Mouse (Mus musculus): ENCODE data around the gene Sphk2.

Sphk2 gene

DNA sequence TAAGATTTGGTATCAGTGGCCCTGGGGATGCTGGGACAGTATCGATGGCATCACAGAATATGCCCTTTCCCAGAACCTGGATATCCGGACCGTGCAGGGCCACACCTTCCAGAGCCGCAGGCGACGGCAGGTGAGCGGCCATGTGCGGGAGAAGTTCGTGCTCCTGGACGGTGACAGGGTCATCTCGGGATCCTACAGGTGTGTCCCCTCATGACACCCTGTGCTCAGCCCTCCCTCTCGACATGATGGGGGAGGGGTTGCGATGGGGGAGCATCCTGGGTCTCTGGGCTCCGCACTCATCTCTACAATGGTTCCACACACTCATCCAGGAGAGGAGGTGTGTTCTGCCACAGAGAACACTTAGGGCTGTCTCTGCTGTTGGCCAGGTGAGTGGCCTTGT is 6.0 kb upstream of the Sphk2 start:
- DNase-seq (ENCODE audit: low spot score): no peak

DNA sequence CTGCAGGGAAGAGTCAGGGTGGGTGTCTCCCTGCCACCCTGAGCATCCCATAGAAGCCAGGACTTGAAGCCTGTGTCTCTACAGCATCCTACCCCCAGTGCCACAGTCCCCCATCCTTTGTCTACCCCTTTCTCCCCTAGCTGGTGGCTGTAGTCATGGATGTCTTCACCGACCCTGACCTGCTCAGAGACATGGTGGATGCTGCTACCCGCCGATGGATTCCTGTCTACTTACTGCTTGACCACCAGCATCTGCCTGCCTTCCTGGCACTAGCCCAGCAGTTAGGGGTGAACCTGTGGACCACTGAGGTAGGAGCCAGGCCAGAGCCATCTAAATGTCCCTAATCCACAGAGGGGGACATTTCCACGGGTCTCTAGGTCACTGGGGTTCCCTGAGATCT is 5.5 kb upstream of the Sphk2 start:
- no peak for DNase-seq (ENCODE audit: low spot score)

DNA sequence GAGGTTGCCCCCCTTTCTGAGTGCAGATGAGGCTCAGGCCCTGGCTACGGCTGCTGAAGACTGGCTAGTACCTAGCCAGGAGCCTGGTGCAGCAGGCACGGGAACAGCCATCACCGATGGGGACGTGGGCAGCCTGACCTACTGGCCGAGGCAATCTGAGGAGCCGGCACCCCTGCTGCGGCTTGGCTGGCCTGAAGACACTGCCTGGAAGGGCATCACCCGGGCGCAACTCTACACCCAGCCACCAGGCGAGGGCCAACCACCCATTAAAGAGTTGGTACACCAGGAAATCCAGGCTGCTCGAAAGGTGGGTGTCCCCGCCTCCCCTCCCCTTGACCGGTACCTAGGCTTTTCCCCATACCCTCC is 4.5 kb upstream of the Sphk2 start:
- DNase-seq (ENCODE audit: low spot score): no peak

DNA sequence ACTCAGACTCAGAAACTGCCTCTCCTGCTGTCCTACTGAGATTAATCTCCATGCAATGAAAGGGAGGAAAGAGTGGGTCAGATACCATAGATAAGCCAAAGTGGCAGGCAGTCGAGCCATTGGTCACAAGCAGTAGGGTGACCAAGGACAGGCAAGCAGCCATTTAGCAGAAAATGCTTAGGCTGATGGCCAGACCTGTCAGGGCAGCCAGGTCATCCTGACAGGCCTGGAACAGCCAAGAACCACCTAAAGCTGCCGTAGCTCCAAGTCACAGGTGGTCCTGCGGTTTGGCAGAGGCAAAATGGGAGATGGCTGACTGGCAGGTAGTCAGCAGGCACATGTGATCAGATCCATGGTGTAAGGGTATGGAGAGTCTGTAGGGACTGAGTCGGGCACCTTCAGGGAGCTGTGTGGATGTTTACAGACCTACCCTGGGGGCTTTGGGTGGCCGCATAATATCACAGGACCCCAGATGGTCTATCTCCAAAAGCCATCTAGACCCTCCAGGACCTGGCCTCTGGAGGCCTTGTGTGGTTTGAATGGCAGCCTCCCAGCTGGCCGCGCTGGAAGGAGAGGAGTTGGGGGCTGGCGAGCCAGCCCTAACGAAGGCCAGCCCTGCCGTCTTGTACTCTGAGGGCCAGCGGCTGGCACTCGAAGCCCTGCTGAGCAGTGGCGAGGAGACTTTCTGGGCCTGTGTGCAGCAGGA is 4.0 kb upstream of the Sphk2 start:
- no peak for DNase-seq (ENCODE audit: low spot score)

DNA sequence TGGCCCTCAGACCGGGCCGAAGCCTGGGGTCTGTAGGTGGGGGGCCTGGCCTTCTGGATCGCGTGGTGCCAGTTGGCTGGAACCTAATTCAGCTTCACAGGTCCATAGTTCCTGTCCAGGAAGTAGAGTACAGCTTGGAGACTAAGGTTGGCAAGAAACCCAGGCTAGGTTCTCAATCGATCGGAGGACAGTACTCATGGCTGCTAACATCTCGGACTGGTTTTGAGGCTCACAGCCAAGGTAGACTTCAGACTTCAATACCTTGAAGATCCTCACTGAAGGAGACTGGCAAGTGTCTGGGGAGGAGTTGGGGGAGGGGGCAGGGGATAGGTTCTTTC is 3.4 kb upstream of the Sphk2 start:
- no peak for DNase-seq (ENCODE audit: low spot score)

DNA sequence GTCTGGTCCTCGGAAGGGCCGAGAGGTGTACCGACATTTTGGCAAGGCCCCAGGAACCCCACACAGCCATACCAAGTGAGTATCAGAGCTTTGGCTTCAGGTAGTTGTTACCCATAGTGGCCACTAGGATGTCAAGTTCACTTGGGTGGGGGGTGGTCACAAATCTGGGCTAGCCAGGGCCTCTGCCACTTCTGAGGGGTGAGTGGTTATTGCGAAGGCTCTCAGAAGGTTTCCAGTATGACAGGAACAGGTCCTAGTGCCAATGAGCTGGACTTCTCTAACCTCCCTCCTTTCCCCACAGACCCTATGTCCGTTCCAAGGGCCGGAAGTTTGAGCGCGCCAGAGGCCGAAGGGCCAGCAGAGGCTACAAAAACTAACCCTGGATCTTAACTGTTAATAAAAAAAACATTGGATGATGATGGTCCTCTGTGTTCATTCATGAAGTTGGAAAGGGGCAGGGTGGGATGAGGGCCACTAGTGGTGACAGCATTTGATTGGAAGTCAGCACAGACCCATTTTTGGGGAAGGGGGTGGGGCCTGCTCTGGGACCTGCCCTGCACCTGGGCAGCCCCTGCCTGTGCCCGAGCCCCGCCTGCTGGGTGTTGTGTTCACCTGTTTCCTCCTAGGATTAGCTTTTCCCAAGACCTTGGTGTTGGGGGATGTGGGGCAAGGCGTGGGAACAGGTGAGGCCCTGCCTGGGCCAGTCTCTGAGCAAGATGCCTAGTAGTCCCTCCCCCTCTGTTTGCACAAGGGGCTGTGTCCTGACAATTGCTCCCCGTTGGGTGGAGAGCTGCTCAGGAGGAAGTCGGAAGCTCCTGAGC is 2.8 kb upstream of the Sphk2 start, which contains the start of gene Fam83e:
Gene Fam83e, plus strand, starts transcription at position 800 of the 821 bp plus-strand sequence.
- no peak for DNase-seq (ENCODE audit: low spot score)

DNA sequence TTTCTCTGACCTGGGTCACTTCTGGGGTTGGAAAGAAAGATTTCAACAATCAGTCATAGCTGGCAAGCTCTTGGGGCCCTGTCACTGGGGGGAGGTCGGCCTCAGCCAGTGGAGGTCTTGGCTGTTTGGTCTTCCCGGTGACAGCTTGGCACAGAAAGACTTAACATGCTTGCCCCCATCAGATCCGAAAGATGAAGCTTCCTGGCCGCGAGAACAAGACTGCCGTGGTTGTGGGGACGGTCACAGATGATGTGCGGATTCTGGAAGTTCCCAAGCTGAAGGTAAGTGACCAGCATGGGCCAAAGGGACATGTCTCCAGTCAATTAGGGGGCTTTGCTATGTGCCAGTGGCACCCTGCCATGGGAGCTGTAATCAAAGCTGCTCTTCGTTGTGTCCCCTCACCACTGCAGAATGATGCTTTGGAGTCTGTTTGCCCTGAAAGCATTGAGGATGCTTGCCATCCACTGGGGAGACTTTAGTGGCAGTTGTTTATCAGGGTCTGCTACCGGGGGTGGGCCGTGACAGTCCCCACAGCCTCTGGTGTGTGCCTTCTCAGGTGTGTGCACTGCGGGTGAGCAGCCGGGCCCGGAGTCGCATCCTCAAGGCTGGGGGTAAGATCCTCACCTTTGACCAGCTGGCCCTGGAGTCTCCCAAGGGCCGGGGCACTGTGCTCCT is 2.1 kb upstream of the Sphk2 start:
- DNase-seq (ENCODE audit: low spot score): no peak

DNA sequence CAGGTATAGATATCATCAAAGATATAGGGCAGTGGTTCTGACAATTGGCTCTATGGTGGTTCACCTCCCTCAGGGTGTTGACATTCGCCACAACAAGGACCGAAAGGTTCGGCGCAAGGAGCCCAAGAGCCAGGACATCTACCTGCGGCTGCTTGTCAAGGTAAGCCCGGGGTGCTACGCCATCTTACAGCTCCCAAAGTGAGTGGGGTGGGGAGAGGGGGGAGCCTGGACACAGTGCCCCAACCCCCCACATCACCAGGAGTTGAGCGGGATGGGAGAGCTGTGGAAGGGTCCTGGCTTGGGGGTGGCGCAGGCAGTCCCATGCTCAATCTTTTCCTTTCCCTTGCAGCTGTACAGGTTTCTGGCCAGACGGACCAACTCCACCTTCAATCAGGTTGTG is 1.4 kb upstream of the Sphk2 start:
- no peak for DNase-seq (ENCODE audit: low spot score)

DNA sequence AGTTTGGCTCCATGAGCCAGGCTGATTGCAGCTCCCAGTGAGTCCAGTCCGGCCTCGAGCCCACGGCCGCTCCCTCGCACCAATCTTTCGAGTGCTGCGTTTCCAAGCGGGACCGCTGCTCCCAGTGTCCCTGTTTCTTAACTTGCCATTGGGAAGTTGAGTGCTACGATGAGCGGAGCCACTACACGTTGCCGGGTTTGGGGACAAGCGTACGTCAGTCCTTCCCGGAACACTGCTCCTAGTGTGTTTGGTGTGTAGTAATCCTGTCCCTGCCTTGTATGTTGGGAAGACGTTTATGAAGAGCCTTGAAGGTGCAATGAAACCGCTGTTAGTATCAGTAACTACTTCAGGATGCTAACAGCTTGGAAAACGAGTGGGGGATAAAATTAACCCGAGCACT is 529 bp upstream of the Sphk2 start:
- no peak for DNase-seq (ENCODE audit: low spot score)

DNA sequence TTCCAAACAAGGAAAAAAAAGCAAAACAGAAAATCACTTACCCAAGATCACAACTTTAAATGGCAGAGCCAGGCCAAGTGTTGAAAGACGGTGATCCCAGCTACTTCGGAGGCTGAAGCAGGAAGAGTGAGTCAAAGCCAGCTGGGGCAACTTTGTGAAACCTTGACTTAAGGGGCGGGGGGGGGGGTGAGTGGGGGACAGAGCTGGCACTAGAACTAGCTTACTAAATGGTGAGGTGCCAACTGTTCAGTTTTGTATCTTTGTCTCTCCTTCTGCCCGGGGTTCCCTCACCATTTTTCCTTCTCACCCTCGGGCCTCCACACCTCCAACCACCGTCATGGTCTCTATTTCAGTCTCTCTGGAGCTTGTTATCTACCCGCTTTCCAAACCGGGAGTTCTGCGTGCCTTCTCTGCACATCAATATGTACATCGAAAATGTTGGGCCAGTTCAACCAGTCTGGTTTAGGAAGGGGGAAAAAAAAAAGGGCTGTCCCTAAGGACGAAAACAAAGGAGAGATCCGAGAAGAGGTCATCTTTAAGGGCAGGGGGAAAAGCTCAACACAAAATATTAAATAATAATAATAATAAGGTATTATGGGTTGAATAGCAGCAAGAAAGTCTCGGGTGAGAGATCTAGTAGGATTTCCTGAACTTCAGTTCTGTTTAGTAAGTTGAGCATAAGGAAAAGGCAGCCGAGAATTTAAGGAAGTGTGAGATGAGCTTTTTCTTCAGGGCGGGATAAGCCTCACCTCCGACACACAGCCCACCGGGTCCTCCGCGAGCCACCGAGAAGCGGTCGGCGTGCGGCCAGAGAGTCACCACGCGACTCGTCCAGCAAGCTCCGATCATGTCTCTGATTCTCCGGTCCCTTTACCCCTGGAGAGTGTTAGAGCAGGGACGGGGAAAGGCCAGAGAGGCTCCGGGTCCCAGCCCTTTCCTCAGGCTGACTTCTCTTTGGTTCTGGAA is 567 bp downstream of the Sphk2 start:
- no peak for DNase-seq (ENCODE audit: low spot score)

DNA sequence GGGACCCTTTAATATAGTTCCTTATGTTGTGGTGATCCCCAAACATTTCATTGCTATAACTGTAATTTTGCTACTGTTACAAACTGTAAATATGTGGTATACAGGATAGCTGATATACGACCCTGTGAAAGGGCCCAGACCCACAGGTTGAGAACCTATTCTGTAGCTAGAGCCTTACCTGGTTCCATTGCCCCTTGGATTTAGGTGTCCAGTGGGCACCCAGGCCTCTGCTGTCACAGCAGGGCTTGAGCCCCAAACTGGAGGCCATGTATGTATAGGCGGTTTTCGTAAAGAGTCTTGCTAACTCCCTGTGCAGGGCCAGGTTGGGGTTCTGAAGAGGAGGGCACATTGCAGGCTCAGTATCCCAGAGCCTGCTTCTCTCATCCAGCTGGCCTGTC is 1.3 kb downstream of the Sphk2 start:
- no peak for DNase-seq (ENCODE audit: low spot score)

DNA sequence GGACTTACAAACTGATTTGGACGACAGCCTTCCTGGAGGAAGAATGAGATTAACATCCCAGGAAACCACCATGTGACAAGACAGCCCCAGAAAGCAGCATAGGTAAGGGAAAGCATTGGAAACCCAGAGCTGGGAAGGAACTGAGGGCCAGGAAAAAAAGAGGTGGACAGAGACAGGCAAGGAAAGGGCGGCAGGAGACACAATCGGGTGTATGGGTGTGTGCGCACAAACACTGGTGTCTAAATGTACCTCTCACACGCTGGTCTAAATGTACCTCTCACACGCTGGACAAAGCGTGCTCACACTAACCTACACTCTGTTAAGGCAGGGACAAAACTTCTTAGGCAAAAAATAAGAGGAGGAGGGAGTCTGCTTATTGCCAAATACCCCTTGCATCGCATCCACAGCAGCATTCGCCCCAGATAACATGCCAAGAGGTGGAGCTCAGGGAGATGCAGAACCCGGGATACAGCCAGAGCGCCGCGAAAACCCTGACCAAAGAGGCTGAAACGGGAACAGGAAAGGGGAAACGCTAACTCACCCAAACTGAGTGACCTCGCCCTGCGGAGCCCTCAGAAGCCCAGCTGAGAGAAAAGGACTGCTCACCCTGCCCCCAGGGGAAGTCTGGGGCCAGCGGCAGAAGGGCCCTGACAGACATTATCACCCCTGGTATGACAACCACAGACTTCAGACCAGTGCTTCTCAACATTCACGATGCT is 1.9 kb downstream of the Sphk2 start:
- DNase-seq (ENCODE audit: low spot score): no peak

DNA sequence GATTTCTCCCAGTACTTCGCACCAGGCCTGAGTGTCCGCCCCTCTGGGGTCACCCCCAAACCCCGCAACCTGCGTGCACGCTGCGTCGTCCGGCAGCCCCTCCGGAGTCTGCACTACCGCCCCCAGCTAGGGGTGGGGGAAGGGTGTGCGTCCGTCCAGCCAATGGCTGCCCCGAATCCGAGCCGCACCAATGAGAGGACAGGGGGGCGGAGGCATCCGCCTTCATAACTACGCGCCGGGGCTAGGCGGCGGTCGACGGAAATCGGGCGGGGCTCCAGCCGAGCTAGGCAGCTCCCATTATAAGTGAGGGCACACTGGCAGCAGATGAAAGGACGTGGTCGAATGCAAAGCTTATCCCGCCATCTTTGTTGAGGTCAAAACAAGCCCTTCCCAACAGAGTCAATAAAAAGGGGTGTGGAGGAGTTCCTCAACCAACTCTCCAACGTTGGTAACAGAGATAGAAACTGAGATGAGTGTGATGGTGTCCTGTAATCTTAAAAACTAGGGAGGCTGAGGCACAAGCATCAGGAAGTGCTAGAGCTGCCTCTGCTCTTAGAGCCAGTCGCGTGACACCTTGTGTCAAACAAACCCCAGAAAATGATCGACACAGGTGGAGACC is 2.6 kb downstream of the Sphk2 start, which contains the start of gene Rpl18:
Gene Rpl18, plus strand, starts transcription at position 368 of the 619 bp plus-strand sequence.
- DNase-seq (ENCODE audit: low spot score): peak; percentile 91

DNA sequence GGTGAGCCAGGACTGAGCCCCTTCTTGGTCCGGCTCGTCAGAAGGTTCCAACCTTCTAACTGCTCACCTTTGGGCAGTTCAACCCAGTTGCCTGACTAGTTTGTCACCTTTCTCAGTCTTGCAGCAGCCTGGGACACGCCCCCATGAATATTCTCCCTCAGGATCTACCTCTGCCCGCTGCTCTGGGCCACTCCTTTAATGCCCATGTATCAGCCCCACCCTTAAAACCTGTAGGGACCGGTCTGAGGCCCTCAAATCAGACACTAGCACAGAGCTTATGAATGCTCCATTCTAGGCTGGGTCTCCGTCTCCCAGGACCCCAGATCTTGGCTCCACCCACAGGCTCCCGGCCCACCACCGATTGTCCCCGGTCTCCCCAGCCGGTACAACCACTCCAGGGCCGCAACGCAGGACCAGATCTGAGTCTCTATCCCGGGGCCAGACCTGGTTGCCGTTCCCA is 3.1 kb downstream of the Sphk2 start:
- DNase-seq (ENCODE audit: low spot score): no peak

DNA sequence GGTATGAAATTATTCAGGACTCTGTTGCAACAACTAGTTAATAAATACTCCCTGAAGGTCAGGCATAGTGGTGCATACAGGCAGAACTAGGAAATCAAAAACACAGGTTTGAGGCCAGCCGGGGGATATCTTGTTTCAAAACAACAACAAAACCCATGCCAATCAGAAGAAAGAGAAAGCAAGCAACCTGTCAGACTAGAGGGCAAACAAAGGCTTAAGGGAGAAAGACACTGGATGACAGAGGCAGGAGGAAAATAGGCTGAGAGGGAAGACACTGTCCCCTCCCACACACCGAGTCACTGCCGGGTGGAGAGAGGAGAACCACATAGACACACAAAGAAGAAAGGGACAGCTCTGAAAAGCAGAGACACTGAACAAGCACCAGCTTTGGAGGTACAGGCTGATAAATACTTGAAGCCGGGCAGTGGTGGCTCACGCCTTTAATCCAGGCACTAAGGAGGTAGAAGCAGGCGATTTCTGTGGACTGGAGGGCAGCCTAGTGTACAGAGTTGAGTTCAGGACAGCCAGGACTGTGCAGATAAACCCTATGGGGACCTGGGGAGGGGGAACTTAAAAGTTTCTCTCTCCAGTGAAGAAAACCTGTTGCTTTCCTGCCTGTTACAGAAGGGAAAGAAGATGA is 3.8 kb downstream of the Sphk2 start:
- DNase-seq (ENCODE audit: low spot score): no peak

DNA sequence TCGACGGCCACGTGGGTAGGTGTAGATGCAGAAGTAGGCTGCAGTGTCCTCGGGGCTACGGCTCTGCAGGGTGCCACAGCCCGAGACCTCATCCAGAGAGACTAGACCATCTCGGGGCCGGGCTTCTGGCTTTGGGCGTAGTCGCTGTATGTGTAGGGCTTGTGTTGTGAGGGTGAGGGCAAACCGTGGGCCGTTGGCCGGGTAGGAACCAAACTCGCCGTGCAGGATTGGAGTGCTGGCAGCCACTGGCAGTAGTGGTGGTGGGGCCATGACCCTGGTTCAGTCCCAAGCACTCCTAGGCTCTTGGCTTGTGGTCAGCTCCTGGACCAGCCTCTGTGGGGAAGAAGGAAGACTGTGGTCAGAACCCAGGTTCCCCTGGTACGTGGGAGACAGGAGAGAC is 4.4 kb downstream of the Sphk2 start:
- DNase-seq (ENCODE audit: low spot score): no peak

DNA sequence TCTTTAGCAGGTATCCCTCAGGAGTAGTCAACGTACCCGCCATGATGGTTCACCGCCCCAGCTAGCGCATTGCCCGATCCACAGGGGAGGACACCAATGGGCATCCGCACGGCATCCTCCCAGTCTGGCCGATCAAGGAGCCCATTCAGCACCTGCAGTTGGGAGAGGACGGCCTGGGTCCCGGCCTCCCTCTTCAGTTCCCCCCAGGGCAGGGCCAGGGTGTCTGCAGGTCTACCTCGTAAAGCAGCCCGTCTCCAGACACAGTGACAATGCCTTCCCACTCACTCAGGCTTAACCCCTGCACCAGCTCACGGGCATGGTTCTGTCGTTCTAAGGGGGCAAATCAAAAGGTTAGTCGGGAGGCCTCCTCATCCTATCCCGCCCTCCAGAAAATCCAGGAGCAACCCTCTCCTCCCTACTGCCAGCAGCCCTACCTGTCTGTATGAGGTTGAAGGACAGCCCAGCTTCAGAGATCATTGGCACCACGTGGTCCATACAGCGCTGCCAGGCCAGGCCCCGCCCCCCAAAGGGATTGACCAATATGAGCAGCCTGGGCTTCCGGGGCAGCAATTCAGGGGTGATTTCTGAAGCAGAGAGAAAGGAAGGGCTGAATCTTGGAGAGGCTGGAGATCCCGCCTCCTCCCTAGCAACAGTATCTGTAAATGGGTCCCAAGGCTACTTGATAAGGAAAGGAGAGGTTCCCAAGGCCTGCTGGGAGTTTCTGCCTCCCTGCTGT is 5.6 kb downstream of the Sphk2 start:
- no peak for DNase-seq (ENCODE audit: low spot score)

DNA sequence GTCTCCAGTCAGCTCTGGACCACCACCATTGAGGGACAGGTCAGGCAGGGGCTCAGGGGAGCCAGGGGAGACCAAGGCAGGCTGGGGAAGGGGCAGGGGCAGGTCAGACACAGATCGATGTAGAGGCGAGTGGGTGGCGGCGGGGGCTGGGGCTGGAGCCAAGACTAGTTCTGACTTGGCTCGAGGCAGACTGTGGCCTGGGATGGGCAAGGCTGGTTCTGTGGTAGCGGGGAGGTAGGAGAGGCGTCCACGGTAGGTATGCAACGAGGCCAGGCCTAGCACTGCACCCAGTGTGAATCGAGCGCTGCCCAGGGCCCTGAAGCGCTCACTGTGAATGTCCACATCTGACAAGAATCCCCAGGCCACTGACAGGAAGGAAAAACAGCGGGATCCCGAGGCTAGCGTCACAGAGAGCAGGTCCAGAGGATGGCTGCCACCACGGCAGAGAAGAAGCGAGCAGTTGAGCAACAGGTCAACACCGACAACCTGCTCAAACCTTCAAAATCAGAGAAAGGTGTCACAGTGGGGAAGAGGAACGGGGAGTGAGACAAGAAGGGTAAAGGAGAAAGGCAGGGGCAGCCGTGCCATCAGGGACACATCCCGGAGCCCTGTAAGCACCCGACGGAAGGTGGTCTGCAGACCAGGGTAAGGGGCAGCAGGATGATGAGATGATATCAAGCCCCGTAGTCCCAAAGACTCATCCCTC is 6.3 kb downstream of the Sphk2 start:
- DNase-seq (ENCODE audit: low spot score): no peak
